Mouse (Mus musculus): ENCODE data around the gene Vwa8. TPM values are rescaled to one million over a fixed set of nuclear protein-coding genes. Genes with fewer than 3 reads are reported as not detected.
A peak's percentile ranks its signal among the peaks of the same experiment; 100 is the strongest.

Gene Vwa8
- polyA plus RNA-seq, 1 experiment: 8.8 TPM

GRCm38 (mm10) chr14:79162678-79163077 lies 313.8 kb downstream of the Vwa8 start:
- DNase-seq (ENCODE audit: low read depth): peak; percentile 18
- no peak for TF ChIP-seq CTCF (IDR thresholded peaks at IDR 0.05; ENCODE audit: borderline replicate concordance, extremely low read depth, insufficient read depth, insufficient read length)
- no peak for TF ChIP-seq POLR2A (IDR thresholded peaks at IDR 0.05; ENCODE audit: borderline replicate concordance, extremely low read depth, insufficient read depth, insufficient read length, poor library complexity, severe bottlenecking)

- DNase-seq (ENCODE audit: low read depth): no peak
- TF ChIP-seq POLR2A (IDR thresholded peaks at IDR 0.05; ENCODE audit: borderline replicate concordance, extremely low read depth, insufficient read depth, insufficient read length, poor library complexity, severe bottlenecking): no peak
- no peak for TF ChIP-seq CTCF (IDR thresholded peaks at IDR 0.05; ENCODE audit: borderline replicate concordance, extremely low read depth, insufficient read depth, insufficient read length)
These were observed 315.5 kb downstream of the Vwa8 start for GRCm38 (mm10) chr14:79164334-79164733.

GRCm38 (mm10) chr14:79164925-79165324 lies 316.1 kb downstream of the Vwa8 start:
- TF ChIP-seq CTCF (IDR thresholded peaks at IDR 0.05; ENCODE audit: borderline replicate concordance, extremely low read depth, insufficient read depth, insufficient read length) (peak; percentile 31; the same call in 1 of the 2 replicates), POLR2A (IDR thresholded peaks at IDR 0.05; ENCODE audit: borderline replicate concordance, extremely low read depth, insufficient read depth, insufficient read length, poor library complexity, severe bottlenecking) (no peak)
- DNase-seq (ENCODE audit: low read depth): no peak

GRCm38 (mm10) chr14:79174526-79174925 lies 325.7 kb downstream of the Vwa8 start:
- no peak for DNase-seq (ENCODE audit: low read depth)
- TF ChIP-seq CTCF (IDR thresholded peaks at IDR 0.05; ENCODE audit: borderline replicate concordance, extremely low read depth, insufficient read depth, insufficient read length) (no peak), POLR2A (IDR thresholded peaks at IDR 0.05; ENCODE audit: borderline replicate concordance, extremely low read depth, insufficient read depth, insufficient read length, poor library complexity, severe bottlenecking) (no peak)

- peak; percentile 57 for DNase-seq (ENCODE audit: low read depth)
- TF ChIP-seq CTCF (IDR thresholded peaks at IDR 0.05; ENCODE audit: borderline replicate concordance, extremely low read depth, insufficient read depth, insufficient read length) (no peak), POLR2A (IDR thresholded peaks at IDR 0.05; ENCODE audit: borderline replicate concordance, extremely low read depth, insufficient read depth, insufficient read length, poor library complexity, severe bottlenecking) (no peak)
These were observed 328.9 kb downstream of the Vwa8 start for GRCm38 (mm10) chr14:79177754-79178153.

- TF ChIP-seq CTCF (IDR thresholded peaks at IDR 0.05; ENCODE audit: borderline replicate concordance, extremely low read depth, insufficient read depth, insufficient read length) (no peak), POLR2A (IDR thresholded peaks at IDR 0.05; ENCODE audit: borderline replicate concordance, extremely low read depth, insufficient read depth, insufficient read length, poor library complexity, severe bottlenecking) (no peak)
- DNase-seq (ENCODE audit: low read depth): no peak
These were observed 329.4 kb downstream of the Vwa8 start for GRCm38 (mm10) chr14:79178247-79178646.

- peak; percentile 27 for DNase-seq (ENCODE audit: low read depth)
- TF ChIP-seq CTCF (IDR thresholded peaks at IDR 0.05; ENCODE audit: borderline replicate concordance, extremely low read depth, insufficient read depth, insufficient read length): no peak
- no peak for TF ChIP-seq POLR2A (IDR thresholded peaks at IDR 0.05; ENCODE audit: borderline replicate concordance, extremely low read depth, insufficient read depth, insufficient read length, poor library complexity, severe bottlenecking)
These were observed 331.4 kb downstream of the Vwa8 start for GRCm38 (mm10) chr14:79180078-79180730.

- TF ChIP-seq POLR2A (IDR thresholded peaks at IDR 0.05; ENCODE audit: borderline replicate concordance, extremely low read depth, insufficient read depth, insufficient read length, poor library complexity, severe bottlenecking): no peak
- TF ChIP-seq CTCF (IDR thresholded peaks at IDR 0.05; ENCODE audit: borderline replicate concordance, extremely low read depth, insufficient read depth, insufficient read length): no peak
- DNase-seq (ENCODE audit: low read depth): no peak
These were observed 332.9 kb downstream of the Vwa8 start for GRCm38 (mm10) chr14:79181748-79182147.

GRCm38 (mm10) chr14:79182801-79183200 lies 333.9 kb downstream of the Vwa8 start:
- no peak for DNase-seq (ENCODE audit: low read depth)
- no peak for TF ChIP-seq POLR2A (IDR thresholded peaks at IDR 0.05; ENCODE audit: borderline replicate concordance, extremely low read depth, insufficient read depth, insufficient read length, poor library complexity, severe bottlenecking)
- TF ChIP-seq CTCF (IDR thresholded peaks at IDR 0.05; ENCODE audit: borderline replicate concordance, extremely low read depth, insufficient read depth, insufficient read length): no peak

- no peak for DNase-seq (ENCODE audit: low read depth)
- TF ChIP-seq CTCF (IDR thresholded peaks at IDR 0.05; ENCODE audit: borderline replicate concordance, extremely low read depth, insufficient read depth, insufficient read length) (no peak), POLR2A (IDR thresholded peaks at IDR 0.05; ENCODE audit: borderline replicate concordance, extremely low read depth, insufficient read depth, insufficient read length, poor library complexity, severe bottlenecking) (no peak)
These were observed 334.4 kb downstream of the Vwa8 start for GRCm38 (mm10) chr14:79183261-79183660.

- DNase-seq (ENCODE audit: low read depth): no peak
- TF ChIP-seq POLR2A (IDR thresholded peaks at IDR 0.05; ENCODE audit: borderline replicate concordance, extremely low read depth, insufficient read depth, insufficient read length, poor library complexity, severe bottlenecking) (no peak), CTCF (IDR thresholded peaks at IDR 0.05; ENCODE audit: borderline replicate concordance, extremely low read depth, insufficient read depth, insufficient read length) (no peak)
These were observed 335.2 kb downstream of the Vwa8 start for GRCm38 (mm10) chr14:79184071-79184470.

- no peak for TF ChIP-seq POLR2A (IDR thresholded peaks at IDR 0.05; ENCODE audit: borderline replicate concordance, extremely low read depth, insufficient read depth, insufficient read length, poor library complexity, severe bottlenecking)
- TF ChIP-seq CTCF (IDR thresholded peaks at IDR 0.05; ENCODE audit: borderline replicate concordance, extremely low read depth, insufficient read depth, insufficient read length): no peak
- peak; percentile 40 for DNase-seq (ENCODE audit: low read depth)
These were observed 336.3 kb downstream of the Vwa8 start for GRCm38 (mm10) chr14:79185018-79185685.

Data from brain, embryonic 14.5 days (tissue).